Mouse (Mus musculus) erythroblast, embryonic 14.5 days (primary cell): ENCODE data around the gene Pparg.

ENCODE experiments used
- GATA1 ChIP-seq: IDR thresholded peaks from 2 replicates; pipeline ENCODE4 v1.6.1; 2012; ENCODE audit warnings: low read length, inconsistent platforms, mixed read lengths
- TAL1 ChIP-seq: IDR thresholded peaks from 3 replicates; pipeline ENCODE4 v1.6.1; 2012; ENCODE audit warnings: low read length, inconsistent platforms, mixed read lengths

GRCm38 (mm10) chr6:115513207-115513606, 152.5 kb downstream of the Pparg start:
- TF ChIP-seq GATA1 (no peak), TAL1 (no peak)
